Mouse (Mus musculus) myocyte (in vitro differentiated cells): ENCODE measurements around the gene Rimkla.

ENCODE experiments used
- CEBPB ChIP-seq: IDR thresholded peaks from 2 replicates; pipeline ENCODE4 v1.6.1; 2011; ENCODE audit warnings: mild to moderate bottlenecking, moderate library complexity; ENCODE audit not compliant: poor library complexity, insufficient read depth, severe bottlenecking
- E2F4 ChIP-seq: IDR thresholded peaks from one replicate; pipeline ENCODE4 v1.6.1; 2011; ENCODE audit warnings: mild to moderate bottlenecking, control low read depth, moderate library complexity; ENCODE audit not compliant: insufficient read depth
- MAX ChIP-seq: IDR thresholded peaks from one replicate; pipeline ENCODE4 v1.6.1; 2011; ENCODE audit warnings: low read depth, mild to moderate bottlenecking, control low read depth
- MYOD1 ChIP-seq, 3 experiments: IDR thresholded peaks; one replicate each; pipeline ENCODE4 v1.6.1; 2011; ENCODE audit warnings: control low read depth in 2 of 3, low read depth in 2 of 3, mild to moderate bottlenecking in 2 of 3, moderate library complexity in 1 of 3; ENCODE audit not compliant: insufficient read length in 2 of 3, control insufficient read depth in 1 of 3
- MYOG ChIP-seq, 3 experiments: IDR thresholded peaks; one replicate each; pipeline ENCODE4 v1.6.1; 2011; ENCODE audit warnings: control low read depth in 2 of 3, low read depth in 2 of 3, mild to moderate bottlenecking in 2 of 3; ENCODE audit not compliant: insufficient read length in 2 of 3, control insufficient read depth in 1 of 3, insufficient read depth in 1 of 3
- POLR2A ChIP-seq: IDR thresholded peaks from one replicate; pipeline ENCODE4 v1.6.1; 2011; ENCODE audit warnings: low read depth, mild to moderate bottlenecking, control low read depth, moderate library complexity; ENCODE audit not compliant: insufficient read length
- POLR2AphosphoS2 ChIP-seq: IDR thresholded peaks from one replicate; pipeline ENCODE4 v1.6.1; 2011; ENCODE audit warnings: low read depth, control low read depth; ENCODE audit not compliant: insufficient read length
- REST ChIP-seq: IDR thresholded peaks from one replicate; pipeline ENCODE4 v1.6.1; 2011; ENCODE audit warnings: mild to moderate bottlenecking, control low read depth, moderate library complexity; ENCODE audit not compliant: insufficient read depth, insufficient read length
- SRF ChIP-seq: IDR thresholded peaks from one replicate; pipeline ENCODE4 v1.6.1; 2011; ENCODE audit warnings: low read depth; ENCODE audit not compliant: control insufficient read depth, insufficient read length
- TCF12 ChIP-seq: IDR thresholded peaks from one replicate; pipeline ENCODE4 v1.6.1; 2011; ENCODE audit warnings: mild to moderate bottlenecking, control low read depth; ENCODE audit not compliant: poor library complexity, insufficient read depth, severe bottlenecking
- TCF3 ChIP-seq: IDR thresholded peaks from one replicate; pipeline ENCODE4 v1.6.1; 2011; ENCODE audit warnings: low read depth, control low read depth; ENCODE audit not compliant: insufficient read length
- USF1 ChIP-seq: IDR thresholded peaks from one replicate; pipeline ENCODE4 v1.6.1; 2011; ENCODE audit warnings: low read depth, mild to moderate bottlenecking, control low read depth, moderate library complexity

GRCm38 (mm10) chr4:119492933-119493327, 502 bp upstream of the Rimkla start:
- TF ChIP-seq USF1 (no peak), POLR2A (no peak), SRF (no peak), MAX (no peak), TCF12 (no peak), MYOG (IDR thresholded peaks at IDR 0.05; ENCODE audit: control insufficient read depth in 1 of 3, insufficient read depth in 1 of 3, insufficient read length in 2 of 3, low read depth in 2 of 3) (no peak), POLR2AphosphoS2 (no peak), CEBPB (no peak), E2F4 (no peak), TCF3 (no peak), MYOD1 (IDR thresholded peaks at IDR 0.05; ENCODE audit: control insufficient read depth in 1 of 3, insufficient read length in 2 of 3, low read depth in 2 of 3) (no peak), REST (no peak)
